In genomic region chr17:12036205-12036604, GRCm38 (mm10) we compare ENCODE assay signal across 9 mouse cellular contexts.
DNase-seq lines count a peak whose midpoint lies in the region; ATAC-seq and TF ChIP-seq lines count a peak whose summit lies in the region.
"Had no signal": no experiment of that assay in that cellular context is flagged by ENCODE, and none has a peak within 500 bp of the region (broad histone marks: within the 10 kb centered on the region; RNA-seq: fewer than 3 reads in every experiment).

No protein-coding gene starts in this region.

- WGBS in small intestine, adult 2 months: 40% methylated on average over 6 of the region's 6 CpGs

- H3K36me3 ChIP-seq in small intestine, adult 2 months (ENCODE audit: control insufficient read depth, insufficient read depth, low read length): no peaks in the 10 kb centered on the region
- H3K36me3 ChIP-seq: limb, embryonic 13.5 days had no signal

- ATAC-seq in frontal cortex, adult (ENCODE audit: low TSS enrichment): no peak
- 0 out of 2 replicates have a peak, but pooled peaks have one; percentile 21 for ATAC-seq in erythroid progenitor cell, adult 5-6 weeks (replicated peaks; ENCODE audit: low FRiP score, poor library complexity, severe bottlenecking)

- H3K27me3 ChIP-seq in small intestine, adult 2 months (ENCODE audit: control insufficient read depth, insufficient read depth, low read length): no peaks in the 10 kb centered on the region

- peaks cover 7% of the 10 kb centered on the region; the same call in 1 of the 2 replicates for H3K4me1 ChIP-seq in small intestine, adult 2 months (ENCODE audit: control insufficient read depth, insufficient read depth, insufficient read length, low read length)

- TF ChIP-seq CTCF in layer of hippocampus, adult 2 months (conservative IDR thresholded peaks at IDR 0.05): peak; percentile 97
- TF ChIP-seq CTCF in small intestine, adult 2 months (IDR thresholded peaks at IDR 0.05; ENCODE audit: extremely low read depth, insufficient read length, insufficient replicate concordance, low read depth, low read length): peak; percentile 86; the same call in 1 of the 2 replicates

- H3K27ac ChIP-seq in layer of hippocampus, adult 2 months: no peak overlapping the region
- no peak overlapping the region for H3K27ac ChIP-seq in small intestine, adult 2 months (ENCODE audit: insufficient read depth, low read depth, low read length)
- H3K27ac ChIP-seq: limb, embryonic 13.5 days had no signal

- peak; percentile 45 to 86 for DNase-seq in frontal cortex, adult 2 months (ENCODE audit: extremely low spot score in 1 of 2, low spot score in 1 of 2)
- DNase-seq in CD4-positive helper T cell, adult 2 months (ENCODE audit: low read depth, low spot score): peak; percentile 44
- peak; percentile 80 for DNase-seq in brain, adult 2 months (ENCODE audit: low read depth, low spot score)
- DNase-seq in layer of hippocampus, adult 2 months (ENCODE audit: low spot score in 2 of 2): peak; percentile 73 to 79
- peak; percentile 82 for DNase-seq in lung, postnatal 14 days

- H3K4me3 ChIP-seq in layer of hippocampus, adult 2 months: no peak overlapping the region
- H3K4me3 ChIP-seq in small intestine, adult 2 months (ENCODE audit: low read depth, low read length): no peak overlapping the region
- H3K4me3 ChIP-seq: limb, embryonic 13.5 days had no signal

- TF ChIP-seq POLR2A in small intestine, adult 2 months (IDR thresholded peaks at IDR 0.05; ENCODE audit: low read depth, low read length): no peak
